Mouse (Mus musculus): ENCODE results near the gene Stac2. TPM values are rescaled to one million over a fixed set of nuclear protein-coding genes. Genes with fewer than 3 reads are reported as not detected.

Gene Stac2
- polyA plus RNA-seq, 1 experiment from 2014 or later, result 0.41 TPM

- H3K9me3 ChIP-seq (replicated peaks), result no peaks in the 10 kb centered on the region
- H3K27ac ChIP-seq (replicated peaks), result no peak overlapping the region
- H3K4me1 ChIP-seq, result peaks cover 31% of the 10 kb centered on the region
- no peaks in the 10 kb centered on the region for H3K36me3 ChIP-seq
- 59% methylated on average over 6 of the region's 6 CpGs for WGBS
- peaks cover 22% of the 10 kb centered on the region; the same call in 1 of the 2 replicates for H3K27me3 ChIP-seq (ENCODE audit: low read depth, poor library complexity, severe bottlenecking)
- DNase-seq (ENCODE audit: low spot score), result no peak
- H3K4me3 ChIP-seq, result no peak overlapping the region
Observed at GRCm38 (mm10) chr11:98061904-98062562, 8.8 kb upstream of the Stac2 start.

- Histone ChIP-seq H3K4me3 (no peak overlapping the region), H3K36me3 (no peaks in the 10 kb centered on the region), H3K4me1 (peaks cover 31% of the 10 kb centered on the region), H3K27me3 (ENCODE audit: low read depth, poor library complexity, severe bottlenecking) (peaks cover 28% of the 10 kb centered on the region; the same call in 1 of the 2 replicates), H3K9me3 (replicated peaks) (no peaks in the 10 kb centered on the region), H3K27ac (replicated peaks) (no peak overlapping the region)
- 83% methylated on average over 3 of the region's 3 CpGs for WGBS
- DNase-seq (ENCODE audit: low spot score), result no peak
Observed at GRCm38 (mm10) chr11:98061441-98061840, 8.2 kb upstream of the Stac2 start.

DNA sequence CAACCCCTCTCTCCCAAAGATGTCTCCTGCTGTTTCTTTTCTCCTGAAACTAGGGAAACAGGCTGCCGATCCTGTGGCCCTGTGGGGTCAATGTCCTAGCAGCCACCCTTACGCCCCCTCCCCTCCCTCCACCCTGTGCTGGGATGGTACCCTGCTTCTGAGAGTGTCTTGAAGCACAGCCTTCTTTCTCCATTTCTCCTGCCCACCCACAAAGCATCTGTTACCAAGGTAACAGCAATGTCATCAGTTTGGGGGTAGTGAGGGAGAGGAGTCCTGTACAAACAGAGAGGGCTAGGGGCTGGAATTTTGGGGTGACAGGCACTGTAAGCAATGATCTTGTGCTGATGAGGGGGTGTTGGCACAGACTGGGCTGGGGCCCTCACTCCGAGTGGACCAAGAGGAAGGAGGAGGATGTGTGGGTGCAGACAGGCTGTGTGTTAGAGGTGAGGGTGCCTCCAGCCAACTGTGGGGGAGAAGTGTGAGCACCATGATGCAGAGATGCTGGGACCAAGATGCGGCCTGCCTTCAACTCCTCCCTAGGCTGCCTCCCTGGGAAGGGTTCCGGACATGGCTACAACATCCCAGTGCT is 6.9 kb upstream of the Stac2 start:
- Histone ChIP-seq H3K27ac (replicated peaks) (no peak overlapping the region; the same call in 1 of the 2 replicates), H3K36me3 (no peaks in the 10 kb centered on the region), H3K4me3 (no peak overlapping the region), H3K9me3 (replicated peaks) (no peaks in the 10 kb centered on the region), H3K27me3 (ENCODE audit: low read depth, poor library complexity, severe bottlenecking) (peaks cover 36% of the 10 kb centered on the region), H3K4me1 (peaks cover 25% of the 10 kb centered on the region)
- DNase-seq (ENCODE audit: low spot score), result no peak
- 80% methylated on average over 5 of the region's 5 CpGs for WGBS

- no peak overlapping the region; the same call in 1 of the 2 replicates for H3K27ac ChIP-seq (replicated peaks)
- H3K27me3 ChIP-seq (ENCODE audit: low read depth, poor library complexity, severe bottlenecking), result peaks cover 41% of the 10 kb centered on the region
- H3K9me3 ChIP-seq (replicated peaks), result no peaks in the 10 kb centered on the region
- WGBS, result 77% methylated on average over 7 of the region's 7 CpGs
- H3K36me3 ChIP-seq, result no peaks in the 10 kb centered on the region
- H3K4me3 ChIP-seq, result no peak overlapping the region
- no peak for DNase-seq (ENCODE audit: low spot score)
- peaks cover 20% of the 10 kb centered on the region for H3K4me1 ChIP-seq
Observed at GRCm38 (mm10) chr11:98059662-98060061, 6.4 kb upstream of the Stac2 start.

- DNase-seq (ENCODE audit: low spot score), result no peak
- peaks cover 58% of the 10 kb centered on the region for H3K27me3 ChIP-seq (ENCODE audit: low read depth, poor library complexity, severe bottlenecking)
- no peaks in the 10 kb centered on the region for H3K9me3 ChIP-seq (replicated peaks)
- H3K4me3 ChIP-seq, result no peak overlapping the region
- peaks cover 29% of the 10 kb centered on the region for H3K4me1 ChIP-seq
- H3K36me3 ChIP-seq, result no peaks in the 10 kb centered on the region
- WGBS, result 88% methylated on average over 5 of the region's 5 CpGs
- H3K27ac ChIP-seq (replicated peaks), result no peak overlapping the region
Observed at GRCm38 (mm10) chr11:98057998-98058397, 4.7 kb upstream of the Stac2 start.

GRCm38 (mm10) chr11:98057466-98057865 is 4.2 kb upstream of the Stac2 start:
- Histone ChIP-seq H3K27ac (replicated peaks) (no peak overlapping the region), H3K4me1 (peaks cover 34% of the 10 kb centered on the region), H3K27me3 (ENCODE audit: low read depth, poor library complexity, severe bottlenecking) (peaks cover 63% of the 10 kb centered on the region), H3K9me3 (replicated peaks) (no peaks in the 10 kb centered on the region), H3K36me3 (no peaks in the 10 kb centered on the region), H3K4me3 (no peak overlapping the region)
- WGBS, result 36% methylated on average over 9 of the region's 9 CpGs
- no peak for DNase-seq (ENCODE audit: low spot score)

GRCm38 (mm10) chr11:98052129-98052988 is 903 bp downstream of the Stac2 start:
- Histone ChIP-seq H3K27ac (replicated peaks) (peak overlapping the region; percentile 66), H3K4me3 (peak overlapping the region; percentile 56), H3K9me3 (replicated peaks) (no peaks in the 10 kb centered on the region), H3K4me1 (peaks cover 37% of the 10 kb centered on the region), H3K36me3 (no peaks in the 10 kb centered on the region), H3K27me3 (ENCODE audit: low read depth, poor library complexity, severe bottlenecking) (peaks cover 95% of the 10 kb centered on the region)
- WGBS, result under 1% methylated on average over 83 of the region's 83 CpGs
- peak; percentile 44 for DNase-seq (ENCODE audit: low spot score)

GRCm38 (mm10) chr11:98051611-98052128 is 1.6 kb downstream of the Stac2 start:
- no peak for DNase-seq (ENCODE audit: low spot score)
- H3K27ac ChIP-seq (replicated peaks), result no peak overlapping the region
- peak overlapping the region; percentile 56 for H3K4me3 ChIP-seq
- H3K4me1 ChIP-seq, result peaks cover 34% of the 10 kb centered on the region
- WGBS, result 11% methylated on average over 12 of the region's 12 CpGs
- H3K9me3 ChIP-seq (replicated peaks), result no peaks in the 10 kb centered on the region
- H3K27me3 ChIP-seq (ENCODE audit: low read depth, poor library complexity, severe bottlenecking), result peaks cover 90% of the 10 kb centered on the region
- H3K36me3 ChIP-seq, result no peaks in the 10 kb centered on the region

GRCm38 (mm10) chr11:98050940-98051339 is 2.3 kb downstream of the Stac2 start:
- H3K27me3 ChIP-seq (ENCODE audit: low read depth, poor library complexity, severe bottlenecking), result peaks cover 87% of the 10 kb centered on the region
- WGBS, result 29% methylated on average over 2 of the region's 2 CpGs
- no peak overlapping the region for H3K27ac ChIP-seq (replicated peaks)

GRCm38 (mm10) chr11:98050520-98050815 is 2.8 kb downstream of the Stac2 start:
- Histone ChIP-seq H3K4me1 (peaks cover 34% of the 10 kb centered on the region), H3K27ac (replicated peaks) (no peak overlapping the region), H3K4me3 (no peak overlapping the region), H3K9me3 (replicated peaks) (no peaks in the 10 kb centered on the region), H3K36me3 (no peaks in the 10 kb centered on the region), H3K27me3 (ENCODE audit: low read depth, poor library complexity, severe bottlenecking) (peaks cover 83% of the 10 kb centered on the region)
- WGBS, result 36% methylated on average over 2 of the region's 2 CpGs
- no peak for DNase-seq (ENCODE audit: low spot score)

More at GRCm38 (mm10) chr11:98050940-98051339, 2.3 kb downstream of the Stac2 start:
- H3K4me3 ChIP-seq, result no peak overlapping the region
- no peak for DNase-seq (ENCODE audit: low spot score)
- H3K9me3 ChIP-seq (replicated peaks), result no peaks in the 10 kb centered on the region
- peaks cover 34% of the 10 kb centered on the region for H3K4me1 ChIP-seq
- H3K36me3 ChIP-seq, result no peaks in the 10 kb centered on the region

DNA sequence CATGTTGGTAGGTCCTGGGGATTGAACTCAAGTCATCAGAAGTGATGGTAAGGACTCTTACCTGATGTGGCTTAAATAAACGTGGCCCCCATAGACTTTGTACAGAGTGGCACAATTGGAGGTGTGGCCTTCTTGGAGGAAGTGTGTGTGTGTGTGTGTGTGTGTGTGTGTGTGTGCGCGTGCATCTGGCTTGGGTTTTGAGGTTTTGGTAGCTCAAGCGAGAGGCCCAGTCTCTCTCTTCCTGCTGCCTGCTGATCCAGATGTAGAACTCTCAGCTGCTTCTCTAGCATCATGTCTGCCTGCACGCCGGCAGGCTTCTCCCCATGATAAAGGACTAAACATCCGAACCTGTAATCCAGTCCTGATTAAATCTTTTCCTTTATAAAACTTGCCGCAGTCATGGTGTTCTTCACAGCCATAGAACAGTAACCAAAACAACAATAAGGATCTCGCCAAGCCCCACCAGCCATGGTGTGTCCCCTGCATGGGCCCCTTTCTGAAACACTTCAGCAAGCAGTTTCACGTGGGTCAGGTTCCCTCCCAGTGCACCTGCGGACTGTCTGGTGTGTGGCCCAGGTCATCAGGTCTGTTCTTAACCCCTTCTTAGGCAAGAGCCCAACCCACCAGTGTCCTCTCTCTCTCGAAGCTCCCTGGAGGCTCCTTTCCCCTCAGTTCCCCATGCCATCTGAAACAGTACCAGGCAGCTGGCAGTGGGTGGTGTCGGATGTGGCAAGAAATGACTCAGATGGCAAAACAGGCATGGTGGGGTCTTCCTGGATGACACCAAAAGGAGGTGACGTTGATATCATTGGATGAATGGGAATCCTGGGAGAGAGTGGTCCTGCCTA is 3.4 kb downstream of the Stac2 start:
- WGBS, result 71% methylated on average over 14 of the region's 14 CpGs
- Histone ChIP-seq H3K4me1 (peaks cover 34% of the 10 kb centered on the region), H3K9me3 (replicated peaks) (no peaks in the 10 kb centered on the region), H3K36me3 (no peaks in the 10 kb centered on the region), H3K4me3 (no peak overlapping the region), H3K27me3 (ENCODE audit: low read depth, poor library complexity, severe bottlenecking) (peaks cover 77% of the 10 kb centered on the region), H3K27ac (replicated peaks) (no peak overlapping the region)
- no peak for DNase-seq (ENCODE audit: low spot score)

- no peak for DNase-seq (ENCODE audit: low spot score)
- H3K36me3 ChIP-seq, result no peaks in the 10 kb centered on the region
- H3K27me3 ChIP-seq (ENCODE audit: low read depth, poor library complexity, severe bottlenecking), result peaks cover 66% of the 10 kb centered on the region
- WGBS, result 77% methylated on average over 4 of the region's 4 CpGs
- H3K4me1 ChIP-seq, result peaks cover 22% of the 10 kb centered on the region
- H3K4me3 ChIP-seq, result no peak overlapping the region
- no peak overlapping the region for H3K27ac ChIP-seq (replicated peaks)
- no peaks in the 10 kb centered on the region for H3K9me3 ChIP-seq (replicated peaks)
Observed at GRCm38 (mm10) chr11:98047745-98048144, 5.5 kb downstream of the Stac2 start.

Measured in midbrain, embryonic 10.5 days (tissue).